Mouse (Mus musculus): ENCODE results near the gene Mgst3.

GRCm38 (mm10) chr1:167366621-167367020 is 27.0 kb downstream of the Mgst3 start:
- no peak for TF ChIP-seq POLR2A (IDR thresholded peaks at IDR 0.05; ENCODE audit: low read depth, low read length)
- TF ChIP-seq USF2 (conservative IDR thresholded peaks at IDR 0.05; ENCODE audit: low read depth, low read length) = no peak
- TF ChIP-seq HCFC1 (IDR thresholded peaks at IDR 0.05; ENCODE audit: low read depth, low read length) = no peak
- no peak for TF ChIP-seq ZNF384 (IDR thresholded peaks at IDR 0.05; ENCODE audit: low read depth, low read length)
- TF ChIP-seq JUN (IDR thresholded peaks at IDR 0.05; ENCODE audit: insufficient read depth, low read depth, low read length) = no peak
- TF ChIP-seq CTCF (conservative IDR thresholded peaks at IDR 0.05 in 1 of 2, IDR thresholded peaks at IDR 0.05 in 1 of 2; ENCODE audit: low read depth in 2 of 2, low read length in 2 of 2) = no peak
- TF ChIP-seq SMC3 (IDR thresholded peaks at IDR 0.05; ENCODE audit: low read depth, low read length) = no peak
- TF ChIP-seq MAX (IDR thresholded peaks at IDR 0.05; ENCODE audit: low read length) = no peak
- TF ChIP-seq BHLHE40 (IDR thresholded peaks at IDR 0.05; ENCODE audit: low read depth, low read length) = no peak
- no peak for TF ChIP-seq MXI1 (IDR thresholded peaks at IDR 0.05; ENCODE audit: low read depth, low read length)
- TF ChIP-seq MEF2A (IDR thresholded peaks at IDR 0.05; ENCODE audit: borderline replicate concordance, low read depth, low read length) = no peak

Data from CH12.LX (cell line).